Mouse (Mus musculus) stomach, embryonic 15.5 days (tissue): ENCODE measurements around the gene Dock8. TPM values are rescaled to one million over a fixed set of nuclear protein-coding genes. Genes with fewer than 3 reads are reported as not detected.

Experiments
- ATAC-seq: fragments of 200-750 bp; cut with Nextera tagmentation; 2 replicates; pipeline ENCODE4 v1.8.0; 2017; ENCODE audit warnings: low read depth, moderate number of reproducible peaks, moderate TSS enrichment; ENCODE audit not compliant: insufficient read depth, low FRiP score
- H3K27ac ChIP-seq: fragments of 300-500 bp; sonication (generic); 2 replicates; pipeline ENCODE4 v1.5.1; 2015; ENCODE audit warnings: mild to moderate bottlenecking, inconsistent platforms
- H3K27me3 ChIP-seq: fragments of 300-500 bp; sonication (generic); replicated peaks from 2 replicates; pipeline ENCODE4 v1.6.1; 2015; ENCODE audit warnings: inconsistent platforms
- H3K36me3 ChIP-seq: fragments of 300-500 bp; sonication (generic); 2 replicates; pipeline ENCODE4 v1.6.1; 2015; ENCODE audit warnings: inconsistent platforms
- H3K4me1 ChIP-seq: fragments of 300-500 bp; sonication (generic); 2 replicates; pipeline ENCODE4 v1.6.1; 2015; ENCODE audit warnings: inconsistent platforms
- H3K4me2 ChIP-seq: fragments of 300-500 bp; sonication (generic); 2 replicates; pipeline ENCODE4 v1.6.1; 2015; ENCODE audit warnings: mild to moderate bottlenecking, inconsistent platforms
- H3K4me3 ChIP-seq: fragments of 300-500 bp; sonication (generic); replicated peaks from 2 replicates; pipeline ENCODE4 v1.5.1; 2015; ENCODE audit warnings: inconsistent platforms
- H3K9ac ChIP-seq: fragments of 300-500 bp; sonication (generic); 2 replicates; pipeline ENCODE4 v1.6.1; 2015; ENCODE audit warnings: inconsistent platforms
- H3K9me3 ChIP-seq: fragments of 300-500 bp; sonication (generic); 2 replicates; pipeline ENCODE4 v1.6.1; 2016; ENCODE audit warnings: inconsistent platforms
- WGBS: fragments of 180-500 bp; shearing (Covaris S2); methylation state at CpG from one replicate; pipeline ENCODE4 v1.1.7; 2015; 5-methylcytosine and 5-hydroxymethylcytosine counted together
- polyA plus RNA-seq: library from polyadenylated mRNA; unstranded; fragments of >200 nt; fragmentation: Nextera tagmentation; extraction: Ambion mirVana; gene quantifications from 2 replicates; pipeline ENCODE4 v1.2.1, GENCODE M21; 2015

Gene Dock8
- polyA plus RNA-seq, 1 experiment from 2014 or later, result 6.0 TPM

DNA sequence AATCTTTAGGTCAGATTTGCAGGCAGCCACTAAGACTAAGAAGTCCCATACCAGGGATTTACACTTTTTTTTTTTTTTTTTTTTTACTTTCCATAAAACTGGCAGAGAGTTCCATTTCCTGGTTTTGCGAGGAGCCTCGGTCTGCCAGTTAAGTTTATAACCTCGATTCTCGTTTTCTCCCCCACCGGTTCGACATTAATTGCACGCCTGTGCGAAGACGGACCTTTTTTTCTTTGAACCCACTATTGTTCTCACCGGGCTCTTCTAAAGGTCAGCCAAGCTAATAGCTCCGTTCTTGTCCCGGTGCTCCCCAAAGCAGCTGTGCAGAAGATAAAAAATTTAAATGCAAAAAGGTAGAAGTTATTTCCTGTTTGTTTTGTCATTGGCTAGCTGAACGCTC is 249.9 kb downstream of the Dock8 start:
- Histone ChIP-seq H3K36me3 (no peaks in the 10 kb centered on the region), H3K27me3 (no peaks in the 10 kb centered on the region), H3K4me2 (no peak overlapping the region), H3K4me3 (no peak overlapping the region), H3K9me3 (no peaks in the 10 kb centered on the region), H3K4me1 (no peaks in the 10 kb centered on the region), H3K27ac (no peak overlapping the region), H3K9ac (no peak overlapping the region)
- 60% methylated on average over 13 of the region's 13 CpGs for WGBS
- no peak for ATAC-seq

- H3K27me3 ChIP-seq, result no peaks in the 10 kb centered on the region
- H3K9ac ChIP-seq, result no peak overlapping the region
- H3K9me3 ChIP-seq, result no peaks in the 10 kb centered on the region
- H3K36me3 ChIP-seq, result no peaks in the 10 kb centered on the region
- H3K4me1 ChIP-seq, result no peaks in the 10 kb centered on the region
- no peak overlapping the region for H3K4me3 ChIP-seq
- ATAC-seq, result no peak
- no peak overlapping the region for H3K4me2 ChIP-seq
- H3K27ac ChIP-seq, result no peak overlapping the region
- WGBS, result 72% methylated on average over 3 of the region's 3 CpGs
These were observed 252.3 kb downstream of the Dock8 start for GRCm38 (mm10) chr19:25251610-25252140.

Other genes starting within 250 kb of the Dock8 start
- 10.9 and 11.9 TPM in 2 replicates for gene Pgm5, start 137.7 kb upstream of the Dock8 start, polyA plus RNA-seq
- gene Gm10053, start 123.8 kb upstream of the Dock8 start, polyA plus RNA-seq, result 251 and 260 TPM in 2 replicates
- not detected in 2 replicates for gene Foxd4, start 98.3 kb upstream of the Dock8 start, polyA plus RNA-seq
- 17.8 and 19.9 TPM in 2 replicates for gene Cbwd1, start 37.9 kb upstream of the Dock8 start, polyA plus RNA-seq
- 23.0 and 25.5 TPM in 2 replicates for gene Kank1, start 237.4 kb downstream of the Dock8 start, polyA plus RNA-seq